Mouse (Mus musculus) forebrain, embryonic 11.5 days (tissue): ENCODE results near the gene Gm6164. TPM values are rescaled to one million over a fixed set of nuclear protein-coding genes. Genes with fewer than 3 reads are reported as not detected.
"Not testable (repeated sequence)": the region's sequence is repeated elsewhere in the genome, so short reads cannot be mapped to it uniquely, and the experiment has no call there.

Experiments used
- ATAC-seq: fragments of 200-750 bp; cut with Nextera tagmentation; replicated peaks from 2 replicates; pipeline ENCODE4 v1.8.0; 2017; ENCODE audit warnings: moderate TSS enrichment; ENCODE audit not compliant: low FRiP score
- DNase-seq: peaks from one replicate; pipeline ENCODE4 v3.0.0-alpha.2; 2017; ENCODE audit warnings: low spot score
- H3K27ac ChIP-seq: fragments of 300-500 bp; sonication (generic); 2 replicates; pipeline ENCODE4 v1.5.1; 2014; ENCODE audit warnings: low read depth, low read length
- H3K27me3 ChIP-seq: fragments of 300-500 bp; sonication (generic); 2 replicates; pipeline ENCODE4 v1.6.1; 2014; ENCODE audit warnings: mild to moderate bottlenecking, low read length, mixed read lengths; ENCODE audit not compliant: control insufficient read depth, insufficient read depth
- H3K36me3 ChIP-seq: fragments of 300-500 bp; sonication (generic); 2 replicates; pipeline ENCODE4 v1.6.1; 2014; ENCODE audit warnings: mild to moderate bottlenecking, low read length, moderate library complexity, mixed read lengths; ENCODE audit not compliant: control insufficient read depth, insufficient read depth
- H3K4me1 ChIP-seq: fragments of 300-500 bp; sonication (generic); replicated peaks from 2 replicates; pipeline ENCODE4 v1.6.1; 2014; ENCODE audit warnings: low read length, mixed read lengths; ENCODE audit not compliant: control insufficient read depth, insufficient read depth
- H3K4me2 ChIP-seq: fragments of 300-500 bp; sonication (generic); 2 replicates; pipeline ENCODE4 v1.6.1; 2014; ENCODE audit warnings: low read depth, mild to moderate bottlenecking, low read length, moderate library complexity, mixed read lengths; ENCODE audit not compliant: severe bottlenecking
- H3K4me3 ChIP-seq: fragments of 300-500 bp; sonication (generic); 2 replicates; pipeline ENCODE4 v1.5.1; 2014; ENCODE audit warnings: low read depth, low read length
- H3K9ac ChIP-seq: fragments of 300-500 bp; sonication (generic); 2 replicates; pipeline ENCODE4 v1.6.1; 2014; ENCODE audit warnings: low read length
- H3K9me3 ChIP-seq: fragments of 300-500 bp; sonication (generic); 2 replicates; pipeline ENCODE4 v1.6.1; 2016; ENCODE audit warnings: low read length, mixed read lengths; ENCODE audit not compliant: control insufficient read depth
- WGBS: fragments of 180-500 bp; shearing (Covaris S2); extraction: QIAGEN DNeasy Blood & Tissue Kit; methylation state at CpG from one replicate; pipeline ENCODE4 v1.1.7; 2014; 5-methylcytosine and 5-hydroxymethylcytosine counted together
- polyA plus RNA-seq: library from polyadenylated mRNA; unstranded; fragments of >200 nt; fragmentation: Nextera tagmentation; extraction: Ambion mirVana; gene quantifications from 2 replicates; pipeline ENCODE4 v1.2.1, GENCODE M21; 2014

Gene Gm6164
- polyA plus RNA-seq, result not detected in 2 replicates

GRCm38 (mm10) chr7:20205507-20205906 is at the start of gene Gm6164:
TSS of gene Gm6164 (minus strand) at chr7:20205607.
- not testable (repeated sequence) for H3K4me3 ChIP-seq, H3K9ac ChIP-seq, H3K4me1 ChIP-seq, H3K4me2 ChIP-seq, H3K27ac ChIP-seq, ATAC-seq, H3K36me3 ChIP-seq, H3K9me3 ChIP-seq, DNase-seq, H3K27me3 ChIP-seq
- no CpG with 5 or more reads among the region's 2 CpGs for WGBS

GRCm38 (mm10) chr7:20233728-20234127 is 28.3 kb upstream of the Gm6164 start, which contains the start of gene Gm4498:
TSS of gene Gm4498 (minus strand) at chr7:20233828.
- H3K27ac ChIP-seq, H3K9me3 ChIP-seq, H3K9ac ChIP-seq, ATAC-seq, H3K4me1 ChIP-seq, H3K27me3 ChIP-seq, DNase-seq, H3K4me2 ChIP-seq, H3K4me3 ChIP-seq, H3K36me3 ChIP-seq: not testable (repeated sequence)
- no CpG with 5 or more reads among the region's 2 CpGs for WGBS

GRCm38 (mm10) chr7:20193410-20193809 is 12.0 kb downstream of the Gm6164 start, which contains the start of gene Vmn1r95:
TSS of gene Vmn1r95 (plus strand) at chr7:20193710.
- ATAC-seq, result not testable (repeated sequence)
- no CpG with 5 or more reads among the region's 3 CpGs for WGBS

GRCm38 (mm10) chr7:20168277-20168676 is 37.1 kb downstream of the Gm6164 start, which contains the start of gene Vmn1r94:
TSS of gene Vmn1r94 (minus strand) at chr7:20168377.
- WGBS, result no CpG with 5 or more reads among the region's 3 CpGs
- H3K4me1 ChIP-seq, H3K27me3 ChIP-seq, H3K4me3 ChIP-seq, H3K9ac ChIP-seq, ATAC-seq, H3K4me2 ChIP-seq, H3K27ac ChIP-seq, H3K9me3 ChIP-seq, DNase-seq, H3K36me3 ChIP-seq: not testable (repeated sequence)

More at GRCm38 (mm10) chr7:20193410-20193809, 12.0 kb downstream of the Gm6164 start, which contains the start of gene Vmn1r95:
- not testable (repeated sequence) for H3K27me3 ChIP-seq, H3K4me3 ChIP-seq, DNase-seq, H3K9me3 ChIP-seq, H3K9ac ChIP-seq, H3K4me2 ChIP-seq, H3K4me1 ChIP-seq, H3K27ac ChIP-seq, H3K36me3 ChIP-seq

Other genes with a start within 250 kb of the Gm6164 start
- not detected in 2 replicates for gene Ceacam20, start 240.2 kb downstream of the Gm6164 start, polyA plus RNA-seq
- gene Nlrp9b, start 214.1 kb downstream of the Gm6164 start, polyA plus RNA-seq, result not detected in 2 replicates
- not detected in 2 replicates for gene Vmn1r91, start 105.9 kb downstream of the Gm6164 start, polyA plus RNA-seq
- not detected in 2 replicates for gene Gm16442, start 83.0 kb downstream of the Gm6164 start, polyA plus RNA-seq
- not detected in 2 replicates for gene Vmn1r93, start 66.5 kb downstream of the Gm6164 start, polyA plus RNA-seq
- gene Vmn1r94, start 37.2 kb downstream of the Gm6164 start, polyA plus RNA-seq, result not detected in 2 replicates
- not detected in 2 replicates for gene Vmn1r95, start 11.9 kb downstream of the Gm6164 start, polyA plus RNA-seq
- gene Gm4498, start 28.2 kb upstream of the Gm6164 start, polyA plus RNA-seq, result not detected in 2 replicates
- not detected in 2 replicates for gene Gm5890, start 57.2 kb upstream of the Gm6164 start, polyA plus RNA-seq
- not detected in 2 replicates for gene Gm4133, start 128.5 kb upstream of the Gm6164 start, polyA plus RNA-seq
- not detected in 2 replicates for gene Gm5728, start 169.8 kb upstream of the Gm6164 start, polyA plus RNA-seq
- gene Vmn1r100, start 212.3 kb upstream of the Gm6164 start, polyA plus RNA-seq, result not detected in 2 replicates
- gene Vmn1r101, start 237.0 kb upstream of the Gm6164 start, polyA plus RNA-seq, result not detected in 2 replicates